Mouse (Mus musculus): ENCODE measurements around the gene Nop58. TPM values are rescaled to one million over a fixed set of nuclear protein-coding genes. Genes with fewer than 3 reads are reported as not detected.
A peak's percentile ranks its signal among the peaks of the same experiment; 100 is the strongest.
"Not testable (repeated sequence)": the region's sequence is repeated elsewhere in the genome, so short reads cannot be mapped to it uniquely, and the experiment has no call there.

Gene Nop58
- total RNA-seq, 2 experiments from 2014 or later, result 23.0 to 29.8 TPM

DNA sequence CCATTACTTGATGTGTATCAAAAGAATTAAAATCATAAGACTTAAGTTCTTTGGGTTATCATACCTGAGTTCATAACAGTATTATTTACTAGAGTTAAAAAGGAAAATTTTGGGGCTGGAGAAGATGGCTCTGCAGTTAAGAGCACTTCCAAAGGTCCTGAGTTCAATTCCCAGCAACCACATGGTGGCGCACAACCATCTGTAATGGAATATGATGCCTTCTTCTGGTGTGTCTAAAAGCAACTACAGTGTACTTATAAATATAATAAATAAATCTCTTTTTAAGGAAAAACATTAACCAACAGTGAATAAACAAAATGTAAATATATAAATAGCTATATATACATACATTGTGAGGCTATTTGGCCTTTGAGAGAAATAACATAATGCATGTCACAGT lies 17.0 kb downstream of the Nop58 start:
- no peak for DNase-seq (ENCODE audit: low spot score)

DNA sequence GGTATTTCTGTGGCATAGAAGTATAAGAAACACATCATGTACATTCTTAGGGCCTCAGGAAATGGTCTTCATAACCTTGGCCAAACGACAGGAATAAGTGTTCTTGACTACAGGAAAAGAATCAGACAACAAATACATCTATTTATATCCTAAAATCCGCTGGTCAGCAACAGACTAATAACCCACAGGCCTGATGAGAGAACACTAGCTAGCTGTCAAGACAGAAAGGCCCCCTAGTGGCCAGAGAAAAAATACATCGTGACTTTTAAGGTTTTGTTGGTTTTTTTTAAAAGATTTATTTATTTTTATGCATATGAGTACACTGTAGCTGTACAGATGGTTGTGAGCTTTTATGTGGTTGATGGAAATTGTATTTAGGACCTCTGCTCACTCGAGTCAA lies 35.1 kb downstream of the Nop58 start:
- DNase-seq (ENCODE audit: low spot score), result peak; percentile 20

DNA sequence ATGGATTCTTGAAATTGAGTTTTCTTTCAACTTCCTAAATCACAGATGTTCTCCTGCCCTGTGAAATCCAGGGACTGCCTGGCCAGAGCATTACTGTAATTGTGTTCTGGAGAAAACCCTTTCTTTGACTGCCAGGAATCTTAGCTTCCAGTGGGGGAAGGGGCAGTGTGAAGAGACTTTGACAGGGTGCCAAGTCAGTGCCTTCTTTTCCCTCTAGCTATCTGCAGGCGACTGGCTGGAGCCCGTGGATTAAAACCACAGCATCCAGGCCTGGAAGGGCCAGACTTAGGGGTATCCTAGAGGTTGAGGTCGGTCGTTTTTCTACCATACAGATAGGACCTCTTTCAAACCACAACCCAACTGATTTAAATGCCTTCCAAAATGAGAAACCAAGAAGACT lies 40.9 kb downstream of the Nop58 start:
- DNase-seq (ENCODE audit: low spot score), result no peak

DNA sequence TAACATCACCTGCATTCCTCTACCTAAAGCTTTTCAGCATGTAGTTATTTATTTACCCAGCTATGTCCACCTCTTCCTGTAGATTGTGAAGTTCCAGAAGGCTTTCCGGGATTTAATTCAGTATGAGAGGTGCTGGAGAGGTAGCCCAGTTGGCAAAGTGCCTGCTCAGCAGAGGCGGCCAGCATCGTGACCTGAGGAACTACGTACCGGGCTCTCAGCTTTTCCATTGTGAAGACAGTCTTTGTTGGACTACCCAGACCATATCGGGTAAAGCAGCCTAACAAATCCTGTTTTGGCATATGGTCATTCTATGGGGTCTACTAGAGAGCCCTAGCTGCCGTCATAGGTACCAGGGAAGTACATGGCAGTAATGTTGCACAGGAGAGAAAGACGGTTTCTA lies 45.3 kb downstream of the Nop58 start:
- DNase-seq (ENCODE audit: low spot score), result no peak

DNA sequence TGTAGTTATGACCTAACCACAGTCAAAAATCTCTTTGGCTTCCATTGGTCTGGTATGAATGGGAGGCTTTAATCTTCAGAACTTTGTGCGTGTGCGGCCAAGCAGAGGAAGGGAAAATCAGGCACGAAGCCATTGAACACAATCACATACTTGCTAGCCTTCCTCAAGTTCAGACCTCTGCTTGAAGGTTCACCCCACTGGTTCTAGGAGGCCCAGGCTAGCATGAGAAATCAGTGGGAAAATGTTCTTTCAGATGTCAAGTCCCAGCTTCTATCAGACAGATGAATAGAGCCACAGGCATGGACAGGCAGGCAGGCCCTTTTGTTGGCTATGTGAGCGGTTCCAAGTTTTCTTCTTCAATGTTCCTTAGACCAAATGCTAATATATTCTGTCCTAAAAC lies 46.0 kb downstream of the Nop58 start:
- DNase-seq (ENCODE audit: low spot score), result no peak

DNA sequence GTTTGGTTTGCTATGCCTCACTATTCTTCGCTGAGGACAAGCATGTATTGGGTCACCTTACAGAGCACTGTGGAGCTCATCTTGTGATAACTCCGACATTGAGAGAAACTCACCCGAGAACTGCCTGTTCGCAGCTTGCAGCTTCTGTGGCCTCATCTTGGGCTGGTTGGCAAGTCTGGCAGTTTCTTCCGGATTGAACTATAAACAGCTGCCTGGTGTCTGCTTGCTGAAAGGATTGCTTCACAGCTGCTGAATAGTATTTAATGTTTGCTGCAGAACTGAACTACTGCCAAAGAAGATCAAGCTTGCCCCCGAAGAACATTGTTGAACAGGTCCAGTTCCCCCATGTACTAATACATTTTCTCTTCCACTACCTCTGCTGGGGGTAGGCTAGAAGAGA lies 49.3 kb downstream of the Nop58 start:
- DNase-seq (ENCODE audit: low spot score), result no peak

DNA sequence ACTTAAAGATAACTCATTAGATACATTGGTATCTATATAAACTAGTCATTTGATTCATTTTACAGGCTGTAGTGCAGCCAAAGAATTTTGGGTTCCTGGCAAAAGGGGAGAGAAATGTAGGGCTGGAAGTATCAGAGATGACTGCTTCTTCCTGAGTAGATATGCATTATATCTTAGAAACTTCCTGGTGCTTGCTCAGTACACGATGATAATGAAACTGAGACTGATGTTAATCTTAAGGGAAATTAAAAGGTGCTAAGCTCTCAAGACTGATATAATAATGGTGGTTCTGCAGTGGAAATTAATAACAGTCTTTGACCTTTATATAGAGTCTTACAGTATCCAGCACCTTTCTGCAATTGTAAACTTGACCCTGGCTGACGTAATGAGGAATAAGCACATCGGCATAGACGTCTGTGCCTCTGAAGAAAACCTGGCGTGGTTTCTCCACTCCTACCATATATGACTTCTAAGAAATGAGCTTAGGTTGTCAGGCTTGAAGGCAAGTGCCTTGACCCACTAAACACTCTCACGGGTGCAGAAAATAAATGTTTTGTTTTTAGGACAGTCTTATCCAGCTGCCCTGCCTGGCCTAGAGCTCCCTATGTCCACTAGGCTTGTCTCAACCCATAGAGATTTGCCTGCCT lies 54.1 kb downstream of the Nop58 start:
- DNase-seq (ENCODE audit: low spot score), result no peak

DNA sequence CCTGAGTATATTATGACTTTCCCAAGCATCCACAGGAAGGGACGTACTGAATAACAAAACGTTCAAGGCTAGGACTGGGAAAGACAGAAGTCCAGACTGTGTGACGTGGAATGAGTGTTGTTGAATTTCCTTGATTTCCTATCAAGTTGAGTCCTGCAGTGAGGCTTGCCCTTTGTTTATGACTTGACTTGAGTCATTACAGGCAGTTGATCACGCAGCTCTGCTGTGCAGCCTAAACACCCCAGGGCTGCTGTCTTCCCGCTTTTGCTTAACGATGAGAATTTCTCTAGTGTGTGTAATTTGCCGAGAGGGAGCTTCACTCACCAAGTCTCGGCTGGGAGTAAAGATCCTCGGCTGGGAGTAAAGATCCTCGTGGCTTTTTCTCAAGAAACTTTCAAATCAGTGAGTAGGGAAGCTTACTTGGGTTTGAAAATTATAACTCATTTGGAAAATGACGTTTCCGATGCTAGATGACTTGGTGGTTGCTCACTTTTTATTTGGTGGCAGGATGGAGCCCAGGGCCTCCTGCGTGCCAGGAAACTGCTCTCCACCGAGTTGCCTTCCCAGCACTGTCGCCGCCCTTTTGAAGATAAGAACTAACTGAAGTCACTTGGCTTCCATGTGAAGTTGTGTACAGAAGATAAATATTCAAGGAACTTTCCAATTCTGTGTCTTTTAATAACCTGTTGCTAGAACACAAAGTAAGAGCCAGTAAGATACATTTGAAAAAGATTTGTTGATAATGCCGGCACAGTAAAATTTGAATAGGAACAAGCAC lies 55.0 kb downstream of the Nop58 start:
- DNase-seq (ENCODE audit: low spot score), result no peak

DNA sequence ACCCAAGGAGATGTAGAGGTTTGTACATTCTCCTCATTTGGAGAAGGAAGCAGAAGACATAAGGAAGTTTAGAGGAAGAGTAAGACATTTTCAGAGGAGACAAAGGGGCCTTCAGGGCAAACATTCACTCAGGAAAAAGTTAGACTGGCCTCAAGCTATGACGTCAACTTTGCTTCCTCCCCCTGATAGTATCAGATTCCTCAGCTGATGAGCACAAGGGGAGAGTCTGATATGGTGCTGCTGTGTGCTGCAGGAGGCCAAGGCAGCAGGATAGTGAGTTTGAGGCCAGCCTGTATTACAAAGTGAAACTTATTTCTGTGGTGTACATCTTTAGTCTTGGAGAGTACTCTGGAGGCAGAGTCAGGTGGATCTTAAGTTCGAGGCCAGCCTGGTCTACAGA lies 64.3 kb downstream of the Nop58 start:
- DNase-seq (ENCODE audit: low spot score), result no peak

DNA sequence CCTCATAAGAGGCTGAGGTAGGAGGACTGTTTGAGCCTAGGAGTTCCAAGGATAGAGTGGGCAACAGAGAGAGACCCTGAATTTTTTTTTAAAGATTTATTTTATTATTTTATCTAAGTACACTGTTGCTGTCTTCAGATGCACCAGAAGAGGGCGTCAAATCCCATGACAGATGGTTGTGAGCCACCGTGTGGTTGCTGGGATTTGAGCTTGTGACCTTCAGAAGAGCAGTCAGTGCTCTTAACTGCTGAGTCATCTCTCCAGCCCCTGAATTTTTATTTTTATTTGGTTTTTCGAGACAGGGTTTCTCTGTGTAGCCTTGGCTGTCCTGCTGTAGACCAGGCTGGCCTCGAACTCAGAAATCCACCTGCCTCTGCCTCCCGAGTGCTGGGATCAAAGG lies 65.0 kb downstream of the Nop58 start:
- not testable (repeated sequence) for DNase-seq (ENCODE audit: low spot score)

DNA sequence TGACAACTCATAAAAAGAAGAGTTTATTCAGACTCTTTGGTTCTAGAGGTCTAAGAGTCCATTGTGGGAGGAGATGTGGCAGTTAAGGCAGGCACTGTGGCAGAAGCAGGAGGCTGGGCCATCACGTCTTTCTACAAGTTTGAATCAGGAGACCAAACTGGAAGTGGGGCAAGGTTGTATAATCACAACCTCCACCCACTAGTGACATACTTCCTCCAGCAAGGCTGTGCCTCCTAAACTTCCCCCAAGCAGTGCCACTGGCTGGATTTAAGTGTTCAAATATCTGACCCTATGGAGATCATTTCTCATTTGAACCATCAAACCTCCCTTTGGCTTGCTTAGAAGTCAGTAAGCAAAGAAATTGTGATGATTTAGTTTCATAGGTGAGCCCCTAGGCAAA lies 70.5 kb downstream of the Nop58 start:
- DNase-seq (ENCODE audit: low spot score), result no peak

DNA sequence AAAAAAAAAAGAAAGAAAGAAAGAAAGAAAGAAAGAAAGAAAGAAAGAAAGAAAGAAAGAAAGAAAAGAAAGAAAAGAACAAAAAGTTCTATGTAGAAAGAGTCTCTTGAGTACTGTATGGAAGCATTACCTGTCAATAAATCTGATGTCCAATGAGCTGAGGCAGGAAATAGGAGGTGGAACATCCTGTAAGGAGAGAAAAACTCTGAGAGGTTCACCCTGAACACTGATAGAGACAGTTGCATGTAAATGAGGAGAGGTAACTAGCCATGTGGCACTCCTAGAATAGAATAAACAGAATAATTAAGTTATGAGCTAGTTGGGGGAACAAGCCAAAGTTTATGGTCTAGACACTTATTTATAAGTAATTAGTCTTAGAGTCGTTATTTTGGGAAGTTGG lies 73.6 kb downstream of the Nop58 start:
- DNase-seq (ENCODE audit: low spot score), result no peak

DNA sequence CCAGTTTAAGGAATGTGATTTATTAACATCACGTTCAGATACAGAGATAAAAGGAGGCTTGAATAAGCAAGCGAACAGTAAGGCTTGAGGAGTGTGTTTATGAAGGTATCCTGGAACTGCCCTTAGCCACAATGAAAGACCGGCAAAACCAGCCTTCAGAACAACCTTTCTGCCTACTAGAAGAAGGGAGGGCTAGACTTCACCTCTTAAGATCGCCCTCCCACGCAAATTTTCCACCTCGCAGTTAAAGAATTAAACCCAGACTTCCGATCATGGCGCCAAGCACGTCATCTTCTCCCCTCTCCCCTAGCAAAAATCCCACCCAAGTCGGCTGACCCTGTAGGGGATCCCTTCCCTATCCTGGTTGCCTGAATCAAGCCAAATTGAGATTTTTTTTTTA lies 77.4 kb downstream of the Nop58 start:
- no peak for DNase-seq (ENCODE audit: low spot score)

DNA sequence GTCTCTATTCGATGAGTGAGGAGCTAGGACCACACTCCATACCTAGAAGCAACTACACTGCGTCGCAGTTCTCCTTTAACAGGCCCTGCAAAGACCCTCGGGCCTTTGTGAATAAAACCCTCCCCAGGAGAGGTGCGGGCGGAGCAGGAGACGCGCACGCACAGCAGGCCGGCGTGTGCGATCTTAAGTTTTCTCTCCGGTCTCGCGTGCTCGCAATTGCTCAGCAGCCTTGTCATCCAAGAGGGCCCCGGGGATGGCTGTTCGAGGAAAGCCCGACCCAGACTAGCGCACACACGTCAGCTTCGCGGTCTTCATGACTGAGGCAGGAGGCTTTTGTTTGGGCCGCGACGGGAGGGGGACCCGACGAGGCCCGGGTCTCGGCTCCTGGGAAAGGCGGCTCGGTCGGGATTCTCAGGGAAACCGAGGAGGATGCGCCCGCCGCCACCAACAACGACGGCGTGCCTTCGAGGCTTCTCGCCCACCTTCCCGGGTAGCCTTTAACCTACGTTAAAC lies 77.9 kb downstream of the Nop58 start:
- DNase-seq (ENCODE audit: low spot score), result peak; percentile 27

DNA sequence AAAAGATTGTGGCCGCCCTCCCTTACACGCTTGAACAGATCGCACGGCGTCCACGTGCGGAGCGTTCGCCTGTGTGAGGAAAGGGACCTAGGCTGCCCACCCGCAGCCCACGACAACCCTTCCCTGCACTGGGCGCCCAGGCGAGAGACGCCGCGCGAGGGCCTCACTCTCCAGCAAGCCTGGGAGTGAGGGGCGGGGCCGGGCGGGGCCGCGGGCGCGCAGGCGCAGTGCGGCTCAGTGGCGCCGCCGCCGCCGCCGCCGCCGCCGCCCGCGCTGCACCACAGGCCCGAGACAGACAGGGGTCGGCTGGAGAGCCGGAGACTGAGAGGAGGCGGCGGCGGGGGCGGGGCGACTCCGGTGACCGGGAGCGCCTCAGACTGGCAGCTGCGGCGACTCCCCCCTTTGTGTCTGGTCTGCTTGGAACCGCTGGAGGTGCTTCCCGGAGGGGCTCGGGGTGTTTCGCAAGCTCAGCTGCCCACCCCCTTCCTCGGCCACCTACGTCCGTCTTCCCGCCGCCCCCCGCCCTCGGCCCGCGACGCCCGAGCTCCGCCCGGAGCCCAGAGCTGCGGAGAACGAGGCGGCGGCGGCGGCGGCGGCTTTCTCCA lies 78.5 kb downstream of the Nop58 start, which contains the start of gene Bmpr2:
TSS of gene Bmpr2 (plus strand) at position 237 of the 605 bp plus-strand sequence.
- DNase-seq (ENCODE audit: low spot score), result peak; percentile 86

DNA sequence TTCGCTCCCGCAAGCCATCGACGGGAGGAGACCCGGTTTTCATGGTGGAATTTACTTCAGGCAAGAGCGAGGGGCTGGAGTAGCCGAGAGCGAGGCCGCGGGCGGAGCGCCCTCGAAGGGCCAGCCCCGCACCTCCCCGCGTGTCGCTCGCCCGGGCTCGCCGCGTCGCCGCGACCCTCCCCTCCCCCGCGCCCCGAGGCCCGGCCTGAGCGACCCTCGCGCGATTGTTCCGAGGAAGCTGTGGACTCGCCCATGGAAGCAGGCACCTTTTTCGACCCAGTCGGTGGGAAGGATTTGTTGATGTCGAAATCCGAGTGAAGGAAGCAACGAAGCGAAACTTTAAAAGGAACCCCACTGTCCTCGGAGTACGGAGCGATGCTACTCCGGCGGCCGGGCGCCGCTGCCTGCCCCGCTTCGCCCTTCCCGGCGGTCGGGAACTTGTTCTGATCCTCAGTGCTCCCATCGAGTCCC lies 79.0 kb downstream of the Nop58 start:
- DNase-seq (ENCODE audit: low spot score), result peak; percentile 52

DNA sequence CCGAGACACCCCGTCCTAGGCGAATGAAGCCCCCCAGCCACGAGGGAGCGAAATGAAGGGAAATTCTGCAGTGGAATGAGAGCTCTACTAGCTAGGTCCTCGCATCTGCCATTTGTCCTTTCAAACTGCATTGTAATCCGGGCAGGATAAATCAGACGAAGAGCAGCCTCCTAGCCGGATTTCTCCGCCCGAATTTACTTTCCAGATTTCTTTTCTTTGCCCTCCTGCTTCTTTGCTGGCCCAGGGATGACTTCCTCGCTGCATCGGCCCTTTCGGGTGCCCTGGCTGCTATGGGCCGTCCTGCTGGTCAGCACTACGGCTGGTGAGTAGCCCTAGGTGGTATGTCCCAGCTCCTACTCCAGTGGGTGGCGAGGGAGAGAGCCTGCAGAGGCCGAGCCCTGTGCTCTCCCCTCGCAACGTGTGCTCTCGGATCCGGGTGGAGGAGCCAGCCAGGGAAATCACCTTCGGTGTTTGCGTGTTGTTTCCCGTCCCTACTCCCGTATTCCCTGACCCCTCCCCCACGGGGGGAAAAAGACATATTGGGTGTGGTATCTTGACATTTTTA lies 79.7 kb downstream of the Nop58 start:
- peak; percentile 62 for DNase-seq (ENCODE audit: low spot score)

DNA sequence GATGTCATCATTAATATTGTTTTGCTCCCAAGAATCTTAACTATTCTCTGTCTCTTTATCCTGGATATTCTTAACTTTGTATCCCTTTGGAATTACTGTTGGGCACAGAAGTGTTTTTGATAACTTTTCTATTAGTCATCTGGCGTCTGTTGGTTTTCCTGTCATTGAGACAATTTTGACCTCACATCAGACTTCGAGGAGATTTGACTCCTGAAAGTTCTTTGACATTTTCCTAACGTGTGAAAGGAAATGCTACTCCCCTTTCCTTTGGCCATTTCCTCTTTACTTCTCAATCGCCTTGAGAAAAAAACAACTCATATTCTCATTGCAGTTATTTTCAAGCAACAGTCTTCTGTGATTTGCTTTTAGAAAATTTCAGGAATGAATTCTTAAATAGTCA lies 80.5 kb downstream of the Nop58 start:
- DNase-seq (ENCODE audit: low spot score), result peak; percentile 16

DNA sequence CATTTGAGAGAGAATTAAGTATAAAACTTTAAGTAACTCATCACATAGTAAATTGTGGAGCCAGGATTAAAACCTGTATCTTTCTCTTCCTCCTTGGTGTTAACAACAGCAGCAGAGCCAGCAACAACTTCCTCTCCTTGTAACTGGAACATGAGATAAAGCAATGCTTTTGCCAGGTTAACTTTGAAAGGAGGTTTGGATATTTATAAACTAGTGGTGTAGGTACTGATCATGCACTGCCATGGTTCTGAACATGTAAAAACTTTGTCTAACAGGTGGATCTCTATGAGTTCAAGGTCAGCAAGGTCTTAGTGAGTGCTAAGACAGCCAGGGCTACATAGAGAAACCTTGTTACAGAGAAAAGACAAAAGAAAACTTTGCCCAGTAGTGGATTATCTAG lies 81.9 kb downstream of the Nop58 start:
- peak; percentile 13 for DNase-seq (ENCODE audit: low spot score)

Data from gastrocnemius, adult 18-20 months (tissue).